Mouse (Mus musculus): ENCODE results near the gene Rrm2. TPM values are rescaled to one million over a fixed set of nuclear protein-coding genes. Genes with fewer than 3 reads are reported as not detected.

Gene Rrm2
- polyA plus RNA-seq, 1 experiment: 54.8 TPM

DNA sequence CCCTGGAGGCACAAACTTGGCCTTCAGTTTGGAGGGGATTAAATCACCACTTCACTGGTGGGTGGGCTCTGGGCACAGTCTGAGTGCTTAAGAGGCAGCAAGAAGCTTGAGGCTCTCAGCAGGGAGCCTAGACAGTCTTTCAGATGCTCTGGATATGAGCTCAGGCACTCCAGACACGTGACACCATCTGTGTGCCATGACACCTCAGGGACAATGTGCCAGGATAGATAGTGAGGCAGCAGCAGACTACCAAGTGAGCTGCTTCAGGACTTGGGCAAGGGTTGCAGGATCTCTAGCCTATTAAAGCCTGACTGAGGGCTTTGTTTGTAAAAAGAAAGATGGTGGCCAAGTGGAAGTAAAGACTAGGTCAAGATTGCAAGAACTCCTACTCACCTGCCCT is 36.3 kb downstream of the Rrm2 start:
- H3K4me1 ChIP-seq (ENCODE audit: control insufficient read depth, insufficient read depth, low read length): no peaks in the 10 kb centered on the region
- no peak for TF ChIP-seq CTCF (IDR thresholded peaks at IDR 0.05; ENCODE audit: low read depth, low read length)
- no peak for TF ChIP-seq POLR2A (IDR thresholded peaks at IDR 0.05; ENCODE audit: borderline replicate concordance, low read depth, low read length)
- H3K27ac ChIP-seq (ENCODE audit: insufficient read depth, low read depth, low read length): no peak overlapping the region
- no peak overlapping the region for H3K4me3 ChIP-seq (ENCODE audit: insufficient read depth, low read length)

DNA sequence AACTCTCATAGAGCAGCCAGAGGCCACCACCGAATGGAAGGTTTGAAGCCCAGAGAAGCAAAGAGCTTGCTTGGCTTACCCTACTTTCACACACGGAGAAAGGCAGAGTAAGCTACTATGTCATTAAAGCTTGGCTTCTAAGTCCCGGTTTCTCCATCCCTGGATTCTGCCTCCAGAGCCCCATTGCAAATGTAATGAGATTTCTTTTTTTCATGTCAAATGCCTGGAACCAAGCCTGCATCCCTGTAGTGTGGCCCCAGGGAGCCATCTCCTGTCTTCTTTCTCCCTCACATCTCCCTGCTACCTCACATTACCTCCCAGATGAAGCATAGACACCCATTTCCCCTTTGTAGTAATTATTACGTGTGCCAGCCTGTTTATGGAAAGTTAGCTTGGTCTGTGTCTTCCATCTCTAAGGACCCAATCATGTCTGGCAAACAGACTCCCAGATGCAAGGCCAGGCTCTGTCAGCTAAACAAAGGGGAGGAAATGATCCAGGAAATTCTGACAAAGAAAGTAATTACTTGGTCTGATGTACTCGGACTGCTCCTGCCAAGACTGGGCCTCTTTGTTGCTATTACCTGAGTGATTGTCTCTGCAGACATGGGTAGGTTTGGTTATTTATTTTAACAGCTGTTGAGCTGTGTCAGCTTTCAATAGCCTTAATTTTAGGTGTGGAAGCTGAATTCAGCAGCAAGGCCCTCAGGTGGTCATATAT is 38.7 kb downstream of the Rrm2 start:
- H3K4me1 ChIP-seq (ENCODE audit: control insufficient read depth, insufficient read depth, low read length): no peaks in the 10 kb centered on the region
- no peak overlapping the region for H3K27ac ChIP-seq (ENCODE audit: insufficient read depth, low read depth, low read length)
- H3K4me3 ChIP-seq (ENCODE audit: insufficient read depth, low read length): no peak overlapping the region
- TF ChIP-seq POLR2A (IDR thresholded peaks at IDR 0.05; ENCODE audit: borderline replicate concordance, low read depth, low read length) (no peak), CTCF (IDR thresholded peaks at IDR 0.05; ENCODE audit: low read depth, low read length) (no peak)

DNA sequence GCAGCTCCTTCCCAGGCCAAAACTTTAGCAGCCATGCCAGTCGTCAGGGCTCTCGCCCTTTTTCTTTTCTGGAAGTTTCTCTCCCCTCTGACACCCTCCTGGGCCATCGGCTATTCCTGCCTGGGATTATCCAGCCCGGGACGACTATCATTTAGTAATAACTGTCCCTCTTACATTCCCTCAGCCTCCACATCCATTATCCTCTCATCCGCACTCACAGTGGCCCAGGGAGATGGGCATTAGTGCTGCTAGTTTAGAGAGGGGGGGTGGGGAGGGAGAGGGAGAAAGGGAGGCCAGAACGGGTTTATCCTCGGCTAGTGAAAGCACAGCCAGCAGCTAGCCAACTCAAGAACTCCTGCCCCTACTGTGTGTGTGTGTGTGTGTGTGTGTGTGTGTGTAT is 39.3 kb downstream of the Rrm2 start:
- H3K27ac ChIP-seq (ENCODE audit: insufficient read depth, low read depth, low read length): no peak overlapping the region
- H3K4me1 ChIP-seq (ENCODE audit: control insufficient read depth, insufficient read depth, low read length): no peaks in the 10 kb centered on the region
- TF ChIP-seq CTCF (IDR thresholded peaks at IDR 0.05; ENCODE audit: low read depth, low read length) (no peak), POLR2A (IDR thresholded peaks at IDR 0.05; ENCODE audit: borderline replicate concordance, low read depth, low read length) (no peak)
- H3K4me3 ChIP-seq (ENCODE audit: insufficient read depth, low read length): no peak overlapping the region

DNA sequence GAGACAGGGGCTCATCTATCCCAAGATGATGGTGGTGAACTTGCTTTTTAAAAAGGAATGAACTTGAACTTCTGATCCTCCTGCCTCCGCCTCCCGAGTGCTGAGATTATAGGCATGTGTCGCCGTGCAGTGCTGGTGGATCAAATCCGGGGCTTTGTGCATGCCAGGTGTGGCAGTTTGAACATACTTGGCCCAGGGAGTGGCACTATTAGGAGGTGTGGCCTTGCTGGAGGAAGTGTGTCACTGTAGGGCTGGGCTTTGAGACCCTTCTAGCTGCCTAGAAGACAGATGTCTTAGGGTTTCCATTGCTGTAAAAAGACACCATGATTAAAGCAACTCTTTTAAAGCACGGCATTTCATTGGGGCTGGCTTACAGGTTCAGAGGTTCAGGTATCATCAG is 42.5 kb downstream of the Rrm2 start:
- no peaks in the 10 kb centered on the region for H3K4me1 ChIP-seq (ENCODE audit: control insufficient read depth, insufficient read depth, low read length)
- no peak overlapping the region for H3K27ac ChIP-seq (ENCODE audit: insufficient read depth, low read depth, low read length)
- H3K4me3 ChIP-seq (ENCODE audit: insufficient read depth, low read length): no peak overlapping the region
- TF ChIP-seq CTCF (IDR thresholded peaks at IDR 0.05; ENCODE audit: low read depth, low read length) (no peak), POLR2A (IDR thresholded peaks at IDR 0.05; ENCODE audit: borderline replicate concordance, low read depth, low read length) (no peak)

DNA sequence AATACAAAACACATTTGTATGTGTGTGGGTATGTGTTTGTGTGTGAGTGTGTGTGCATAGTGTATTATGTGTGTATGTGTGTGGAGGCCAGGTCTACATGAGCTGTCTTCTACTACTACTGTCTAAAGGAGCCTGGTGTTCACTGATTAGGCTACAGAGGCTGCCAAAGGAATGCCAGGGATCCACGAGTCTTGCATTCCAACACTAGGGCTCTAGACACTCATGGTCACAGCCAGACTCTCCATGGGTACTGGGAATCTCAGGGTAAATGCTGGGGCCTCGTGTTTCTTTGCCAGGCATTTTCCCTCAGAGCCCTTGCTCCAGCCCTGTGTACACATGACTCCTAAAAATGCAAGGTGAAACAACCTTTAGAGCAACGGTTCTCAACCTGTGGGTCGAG is 45.6 kb downstream of the Rrm2 start:
- Histone ChIP-seq H3K4me3 (ENCODE audit: insufficient read depth, low read length) (no peak overlapping the region), H3K27ac (ENCODE audit: insufficient read depth, low read depth, low read length) (no peak overlapping the region), H3K4me1 (ENCODE audit: control insufficient read depth, insufficient read depth, low read length) (peaks cover 8% of the 10 kb centered on the region)
- TF ChIP-seq CTCF (IDR thresholded peaks at IDR 0.05; ENCODE audit: low read depth, low read length) (no peak), POLR2A (IDR thresholded peaks at IDR 0.05; ENCODE audit: borderline replicate concordance, low read depth, low read length) (no peak)

DNA sequence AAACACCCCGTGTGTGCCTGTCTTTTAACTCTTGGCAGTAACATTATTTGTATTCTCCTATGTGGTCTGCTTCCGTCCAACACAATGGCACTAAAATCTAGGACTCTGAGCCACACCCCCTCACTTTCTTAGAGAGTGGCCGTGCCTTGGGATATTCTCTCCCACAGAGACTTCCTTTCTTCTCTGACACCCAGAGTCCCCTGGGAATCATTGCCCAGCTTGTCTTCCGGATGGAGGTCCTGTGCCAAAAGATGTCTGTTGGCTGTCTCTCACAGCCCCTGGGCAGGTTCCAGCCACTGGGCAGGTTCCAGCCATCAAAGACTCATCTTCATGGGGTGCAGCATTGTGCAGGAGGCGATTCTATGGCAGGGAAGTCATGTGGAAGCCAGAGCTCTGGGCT is 46.7 kb downstream of the Rrm2 start:
- TF ChIP-seq CTCF (IDR thresholded peaks at IDR 0.05; ENCODE audit: low read depth, low read length) (no peak), POLR2A (IDR thresholded peaks at IDR 0.05; ENCODE audit: borderline replicate concordance, low read depth, low read length) (no peak)
- Histone ChIP-seq H3K27ac (ENCODE audit: insufficient read depth, low read depth, low read length) (no peak overlapping the region), H3K4me3 (ENCODE audit: insufficient read depth, low read length) (no peak overlapping the region), H3K4me1 (ENCODE audit: control insufficient read depth, insufficient read depth, low read length) (peaks cover 9% of the 10 kb centered on the region)

DNA sequence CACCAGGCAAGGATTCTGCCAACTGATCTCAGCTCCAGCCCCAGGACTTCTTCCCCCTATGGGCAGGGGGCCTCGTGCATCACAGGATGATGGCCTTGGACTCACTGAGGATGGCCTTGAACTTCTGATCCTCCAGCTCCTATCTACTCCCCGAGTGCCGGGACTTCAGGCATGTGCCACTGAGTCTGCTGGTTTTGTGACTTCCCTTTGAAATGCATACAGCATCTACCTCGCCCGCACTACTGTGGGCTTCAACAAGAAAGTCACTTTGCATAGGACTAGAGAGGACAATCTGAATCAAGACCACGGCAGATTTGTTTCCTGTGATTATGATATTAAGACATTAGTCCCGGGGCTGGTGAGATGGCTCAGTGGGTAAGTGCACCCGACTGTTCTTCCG is 47.4 kb downstream of the Rrm2 start:
- Histone ChIP-seq H3K4me1 (ENCODE audit: control insufficient read depth, insufficient read depth, low read length) (peaks cover 9% of the 10 kb centered on the region), H3K27ac (ENCODE audit: insufficient read depth, low read depth, low read length) (no peak overlapping the region), H3K4me3 (ENCODE audit: insufficient read depth, low read length) (no peak overlapping the region)
- no peak for TF ChIP-seq CTCF (IDR thresholded peaks at IDR 0.05; ENCODE audit: low read depth, low read length)
- no peak for TF ChIP-seq POLR2A (IDR thresholded peaks at IDR 0.05; ENCODE audit: borderline replicate concordance, low read depth, low read length)

DNA sequence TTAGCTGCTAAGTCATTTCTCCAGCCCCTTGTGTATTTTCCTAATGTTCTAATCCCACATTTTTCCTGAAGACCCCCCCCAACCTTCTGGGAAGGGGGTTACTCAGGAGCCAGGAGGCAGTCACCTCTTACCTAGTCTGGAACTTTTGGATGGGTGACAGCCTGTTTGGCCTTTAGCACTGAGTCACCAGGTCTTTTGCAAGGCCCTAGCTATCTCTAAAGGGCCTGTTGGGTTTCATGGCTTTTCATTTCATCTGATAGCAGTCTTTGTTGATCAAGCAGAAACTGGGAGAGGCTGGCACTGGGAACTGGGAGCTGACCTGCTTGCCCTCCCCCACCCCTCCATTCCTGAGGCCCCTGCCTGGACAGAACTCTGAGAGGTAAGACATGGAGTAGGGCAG is 49.3 kb downstream of the Rrm2 start:
- H3K4me3 ChIP-seq (ENCODE audit: insufficient read depth, low read length): no peak overlapping the region
- no peak overlapping the region for H3K27ac ChIP-seq (ENCODE audit: insufficient read depth, low read depth, low read length)
- peaks cover 12% of the 10 kb centered on the region for H3K4me1 ChIP-seq (ENCODE audit: control insufficient read depth, insufficient read depth, low read length)
- TF ChIP-seq POLR2A (IDR thresholded peaks at IDR 0.05; ENCODE audit: borderline replicate concordance, low read depth, low read length): no peak
- TF ChIP-seq CTCF (IDR thresholded peaks at IDR 0.05; ENCODE audit: low read depth, low read length): no peak

DNA sequence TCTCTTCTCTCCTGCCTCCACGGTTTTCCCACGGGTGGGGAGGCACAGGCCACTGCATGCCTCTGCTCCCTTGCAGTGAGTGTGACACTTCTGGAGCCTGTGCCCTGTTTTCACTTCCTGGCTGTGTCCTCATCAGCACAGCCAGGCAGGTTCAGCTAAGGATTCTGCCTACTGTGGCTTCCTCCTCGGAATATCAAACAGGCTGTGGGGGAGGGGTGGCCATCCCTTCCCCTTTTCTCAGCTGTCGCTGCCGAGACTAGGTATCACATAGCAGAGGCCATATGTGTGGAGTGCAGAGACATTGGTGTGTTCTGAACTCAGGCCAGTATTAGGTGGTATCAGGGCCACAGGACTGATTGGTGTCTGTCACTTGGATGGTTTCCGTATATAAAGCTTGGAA is 50.3 kb downstream of the Rrm2 start:
- peaks cover 17% of the 10 kb centered on the region for H3K4me1 ChIP-seq (ENCODE audit: control insufficient read depth, insufficient read depth, low read length)
- no peak overlapping the region for H3K4me3 ChIP-seq (ENCODE audit: insufficient read depth, low read length)
- TF ChIP-seq CTCF (IDR thresholded peaks at IDR 0.05; ENCODE audit: low read depth, low read length): no peak
- H3K27ac ChIP-seq (ENCODE audit: insufficient read depth, low read depth, low read length): no peak overlapping the region

DNA sequence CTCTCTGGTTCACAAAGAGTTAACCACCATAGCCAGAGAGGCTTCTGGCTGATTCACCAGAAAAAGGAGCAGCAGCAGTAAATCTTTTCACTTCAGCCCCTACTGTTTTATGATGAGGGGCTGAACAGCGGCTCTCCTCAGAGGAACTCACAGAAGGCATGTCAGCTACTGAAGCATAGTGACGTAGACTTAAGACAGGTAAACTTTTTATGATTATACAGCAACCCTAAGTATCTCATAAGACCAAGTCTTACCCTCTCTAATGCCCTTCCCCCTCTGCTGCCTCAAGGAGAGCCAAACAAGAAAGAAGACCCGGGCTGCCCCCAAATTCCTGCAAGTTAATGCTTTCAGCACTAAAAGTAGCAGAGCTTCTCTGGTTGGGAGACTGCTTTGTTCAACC is 54.2 kb downstream of the Rrm2 start:
- H3K27ac ChIP-seq (ENCODE audit: insufficient read depth, low read depth, low read length): no peak overlapping the region
- TF ChIP-seq CTCF (IDR thresholded peaks at IDR 0.05; ENCODE audit: low read depth, low read length) (no peak), POLR2A (IDR thresholded peaks at IDR 0.05; ENCODE audit: borderline replicate concordance, low read depth, low read length) (no peak)
- peaks cover 17% of the 10 kb centered on the region for H3K4me1 ChIP-seq (ENCODE audit: control insufficient read depth, insufficient read depth, low read length)
- no peak overlapping the region for H3K4me3 ChIP-seq (ENCODE audit: insufficient read depth, low read length)

Other genes with a start within 250 kb of the Rrm2 start
- 13.8 and 17.2 TPM in 2 replicates for gene Taf1b, start 209.9 kb upstream of the Rrm2 start, polyA plus RNA-seq (2012; ENCODE audit: insufficient read depth, insufficient read length, missing spikeins)
- gene Grhl1, start 136.0 kb upstream of the Rrm2 start, polyA plus RNA-seq (2012; ENCODE audit: insufficient read depth, insufficient read length, missing spikeins): not detected in 2 replicates
- 5.5 and 6.7 TPM in 2 replicates for gene Klf11, start 57.0 kb upstream of the Rrm2 start, polyA plus RNA-seq (2012; ENCODE audit: insufficient read depth, insufficient read length, missing spikeins)
- gene Cys1, start 26.4 kb upstream of the Rrm2 start, polyA plus RNA-seq (2012; ENCODE audit: insufficient read depth, insufficient read length, missing spikeins): not detected in 2 replicates
- 0.23 TPM in 1 of 2 replicates, not detected in the other for gene Mboat2, start 122.6 kb downstream of the Rrm2 start, polyA plus RNA-seq (2012; ENCODE audit: insufficient read depth, insufficient read length, missing spikeins)

Data from bone marrow macrophage, adult 2 months (primary cell).